Mouse (Mus musculus) c-Kit-positive CD71-negative TER-119-negative erythroid progenitor cells, embryonic 14.5 days (primary cell): ENCODE results near the gene Uvrag.

Experiments used
- DNase-seq: peaks from one replicate; pipeline ENCODE4 v3.0.0-alpha.2; 2013; ENCODE audit warnings: low read depth

Gene Uvrag

GRCm38 (mm10) chr7:99020353-99020752 lies 120.6 kb downstream of the Uvrag start:
- no peak for DNase-seq

- DNase-seq: no peak
Measured at GRCm38 (mm10) chr7:99017224-99017844, 123.6 kb downstream of the Uvrag start.

- DNase-seq: no peak
Measured at GRCm38 (mm10) chr7:99015914-99016313, 125.0 kb downstream of the Uvrag start.

- DNase-seq: no peak
Measured at GRCm38 (mm10) chr7:99015419-99015818, 125.5 kb downstream of the Uvrag start.

- no peak for DNase-seq
Measured at GRCm38 (mm10) chr7:99014620-99015019, 126.3 kb downstream of the Uvrag start.

GRCm38 (mm10) chr7:99007506-99008354 lies 133.2 kb downstream of the Uvrag start:
- no peak for DNase-seq

GRCm38 (mm10) chr7:99003231-99003630 lies 137.7 kb downstream of the Uvrag start:
- no peak for DNase-seq

GRCm38 (mm10) chr7:98998722-98999121 lies 142.2 kb downstream of the Uvrag start:
- no peak for DNase-seq

GRCm38 (mm10) chr7:98997760-98998159 lies 143.2 kb downstream of the Uvrag start:
- DNase-seq: no peak

- DNase-seq: no peak
Measured at GRCm38 (mm10) chr7:98996791-98997190, 144.2 kb downstream of the Uvrag start.

- DNase-seq: no peak
Measured at GRCm38 (mm10) chr7:98995126-98995727, 145.7 kb downstream of the Uvrag start.

- DNase-seq: no peak
Measured at GRCm38 (mm10) chr7:98994137-98994536, 146.8 kb downstream of the Uvrag start.

GRCm38 (mm10) chr7:98993395-98993794 lies 147.5 kb downstream of the Uvrag start:
- DNase-seq: no peak

GRCm38 (mm10) chr7:98991204-98991761 lies 149.7 kb downstream of the Uvrag start:
- no peak for DNase-seq

GRCm38 (mm10) chr7:98990510-98990909 lies 150.4 kb downstream of the Uvrag start:
- no peak for DNase-seq

- no peak for DNase-seq
Measured at GRCm38 (mm10) chr7:98986962-98987441, 153.9 kb downstream of the Uvrag start.

GRCm38 (mm10) chr7:98985935-98986334 lies 155.0 kb downstream of the Uvrag start:
- no peak for DNase-seq

- no peak for DNase-seq
Measured at GRCm38 (mm10) chr7:98985489-98985888, 155.5 kb downstream of the Uvrag start.

- DNase-seq: no peak
Measured at GRCm38 (mm10) chr7:98984319-98984718, 156.6 kb downstream of the Uvrag start.

GRCm38 (mm10) chr7:98983058-98983457 lies 157.9 kb downstream of the Uvrag start:
- no peak for DNase-seq

- DNase-seq: no peak
Measured at GRCm38 (mm10) chr7:98981423-98981822, 159.5 kb downstream of the Uvrag start.

GRCm38 (mm10) chr7:98976839-98977457 lies 164.0 kb downstream of the Uvrag start:
- no peak for DNase-seq
